Mouse (Mus musculus) kidney, embryonic 15.5 days (tissue): ENCODE measurements around the gene Prkci. TPM values are rescaled to one million over a fixed set of nuclear protein-coding genes. Genes with fewer than 3 reads are reported as not detected.

Source experiments
- ATAC-seq: fragments of 200-750 bp; cut with Nextera tagmentation; replicated peaks from 2 replicates; pipeline ENCODE4 v1.8.0; 2017; ENCODE audit warnings: moderate TSS enrichment; ENCODE audit not compliant: low FRiP score
- H3K27ac ChIP-seq: fragments of 300-500 bp; sonication (generic); 2 replicates; pipeline ENCODE4 v1.5.1; 2015; ENCODE audit warnings: mild to moderate bottlenecking, inconsistent platforms
- H3K27me3 ChIP-seq: fragments of 300-500 bp; sonication (generic); 2 replicates; pipeline ENCODE4 v1.6.1; 2015; ENCODE audit warnings: inconsistent platforms
- H3K36me3 ChIP-seq: fragments of 300-500 bp; sonication (generic); 2 replicates; pipeline ENCODE4 v1.6.1; 2015; ENCODE audit warnings: inconsistent platforms
- H3K4me1 ChIP-seq: fragments of 300-500 bp; sonication (generic); 2 replicates; pipeline ENCODE4 v1.6.1; 2015; ENCODE audit warnings: inconsistent platforms
- H3K4me2 ChIP-seq: fragments of 300-500 bp; sonication (generic); 2 replicates; pipeline ENCODE4 v1.6.1; 2015; ENCODE audit warnings: moderate library complexity, mild to moderate bottlenecking, inconsistent platforms
- H3K4me3 ChIP-seq: fragments of 300-500 bp; sonication (generic); replicated peaks from 2 replicates; pipeline ENCODE4 v1.5.1; 2015; ENCODE audit warnings: mild to moderate bottlenecking, inconsistent platforms
- H3K9ac ChIP-seq: fragments of 300-500 bp; sonication (generic); 2 replicates; pipeline ENCODE4 v1.6.1; 2015; ENCODE audit warnings: mild to moderate bottlenecking, inconsistent platforms
- H3K9me3 ChIP-seq: fragments of 300-500 bp; sonication (generic); replicated peaks from 2 replicates; pipeline ENCODE4 v1.6.1; 2016; ENCODE audit warnings: inconsistent platforms
- WGBS: fragments of 180-500 bp; shearing (Covaris S2); methylation state at CpG from one replicate; pipeline ENCODE4 v1.1.7; 2015; ENCODE audit warnings: mixed read lengths; 5-methylcytosine and 5-hydroxymethylcytosine counted together
- polyA plus RNA-seq: library from polyadenylated mRNA; unstranded; fragments of >200 nt; fragmentation: Nextera tagmentation; extraction: Ambion mirVana; gene quantifications from 2 replicates; pipeline ENCODE4 v1.2.1, GENCODE M21; 2015

Prkci gene
- polyA plus RNA-seq, 1 experiment from 2014 or later = 40.5 TPM

- peak; percentile 38 for ATAC-seq
- 50% methylated on average over 9 of the region's 9 CpGs for WGBS
- Histone ChIP-seq H3K27me3 (no peaks in the 10 kb centered on the region), H3K27ac (no peak overlapping the region), H3K4me1 (no peaks in the 10 kb centered on the region; the same call in 1 of the 2 replicates), H3K36me3 (no peaks in the 10 kb centered on the region), H3K9ac (no peak overlapping the region), H3K4me3 (no peak overlapping the region), H3K4me2 (no peak overlapping the region), H3K9me3 (no peaks in the 10 kb centered on the region)
These were observed 20.3 kb upstream of the Prkci start for GRCm38 (mm10) chr3:30975102-30975754.

- Histone ChIP-seq H3K27me3 (no peaks in the 10 kb centered on the region), H3K4me3 (no peak overlapping the region), H3K9ac (no peak overlapping the region), H3K4me1 (no peaks in the 10 kb centered on the region; the same call in 1 of the 2 replicates), H3K36me3 (no peaks in the 10 kb centered on the region), H3K4me2 (no peak overlapping the region), H3K27ac (0 out of 2 replicates have a peak overlapping the region, but pooled peaks have one; percentile 19), H3K9me3 (no peaks in the 10 kb centered on the region)
- 37% methylated on average over 1 of the region's 1 CpGs for WGBS
- no peak for ATAC-seq
These were observed 18.4 kb upstream of the Prkci start for GRCm38 (mm10) chr3:30976991-30977603.

- Histone ChIP-seq H3K9me3 (no peaks in the 10 kb centered on the region), H3K4me2 (no peak overlapping the region), H3K9ac (no peak overlapping the region), H3K27me3 (no peaks in the 10 kb centered on the region), H3K36me3 (no peaks in the 10 kb centered on the region), H3K27ac (no peak overlapping the region), H3K4me1 (peaks cover 8% of the 10 kb centered on the region), H3K4me3 (no peak overlapping the region)
- ATAC-seq = peak; percentile 54; the same call in 1 of the 2 replicates
- 55% methylated on average over 5 of the region's 5 CpGs for WGBS
These were observed 13.7 kb upstream of the Prkci start for GRCm38 (mm10) chr3:30981616-30982380.

GRCm38 (mm10) chr3:30982924-30983536, 12.5 kb upstream of the Prkci start:
- Histone ChIP-seq H3K36me3 (no peaks in the 10 kb centered on the region), H3K4me3 (no peak overlapping the region), H3K27me3 (no peaks in the 10 kb centered on the region), H3K9me3 (no peaks in the 10 kb centered on the region), H3K4me2 (0 out of 2 replicates have a peak overlapping the region, but pooled peaks have one; percentile 1), H3K27ac (no peak overlapping the region), H3K9ac (no peak overlapping the region), H3K4me1 (peaks cover 8% of the 10 kb centered on the region)
- ATAC-seq = peak; percentile 46; the same call in 1 of the 2 replicates
- 28% methylated on average over 8 of the region's 8 CpGs for WGBS

- no peak overlapping the region for H3K4me3 ChIP-seq
- WGBS = 90% methylated on average over 9 of the region's 9 CpGs
- ATAC-seq = no peak
These were observed 7.9 kb upstream of the Prkci start for GRCm38 (mm10) chr3:30987396-30988318.

GRCm38 (mm10) chr3:30992161-30992560, 3.4 kb upstream of the Prkci start:
- Histone ChIP-seq H3K9ac (no peak overlapping the region), H3K9me3 (no peaks in the 10 kb centered on the region), H3K4me1 (peaks cover 13% of the 10 kb centered on the region), H3K27me3 (no peaks in the 10 kb centered on the region), H3K27ac (no peak overlapping the region), H3K36me3 (no peaks in the 10 kb centered on the region), H3K4me2 (no peak overlapping the region), H3K4me3 (no peak overlapping the region)
- ATAC-seq = no peak
- WGBS = 79% methylated on average over 7 of the region's 7 CpGs

More at GRCm38 (mm10) chr3:30987396-30988318, 7.9 kb upstream of the Prkci start:
- H3K4me2 ChIP-seq = no peak overlapping the region
- peaks cover 7% of the 10 kb centered on the region for H3K4me1 ChIP-seq
- H3K36me3 ChIP-seq = no peaks in the 10 kb centered on the region
- H3K9ac ChIP-seq = no peak overlapping the region
- no peak overlapping the region for H3K27ac ChIP-seq
- H3K27me3 ChIP-seq = no peaks in the 10 kb centered on the region
- no peaks in the 10 kb centered on the region for H3K9me3 ChIP-seq

- H3K4me2 ChIP-seq = no peak overlapping the region
- no peaks in the 10 kb centered on the region for H3K9me3 ChIP-seq
- ATAC-seq = no peak
- no peaks in the 10 kb centered on the region for H3K27me3 ChIP-seq
- no peaks in the 10 kb centered on the region for H3K36me3 ChIP-seq
- no peak overlapping the region for H3K27ac ChIP-seq
- no peak overlapping the region for H3K9ac ChIP-seq
- no peak overlapping the region for H3K4me3 ChIP-seq
- peaks cover 20% of the 10 kb centered on the region for H3K4me1 ChIP-seq
These were observed 2.4 kb upstream of the Prkci start for GRCm38 (mm10) chr3:30993066-30993573.

- no peaks in the 10 kb centered on the region for H3K36me3 ChIP-seq
- 17% methylated on average over 6 of the region's 6 CpGs for WGBS
- H3K4me1 ChIP-seq = peaks cover 33% of the 10 kb centered on the region
- peak overlapping the region; percentile 94 for H3K4me3 ChIP-seq
- peak overlapping the region; percentile 88 for H3K9ac ChIP-seq
- H3K9me3 ChIP-seq = no peaks in the 10 kb centered on the region
- ATAC-seq = no peak
- H3K4me2 ChIP-seq = peak overlapping the region; percentile 69
- H3K27ac ChIP-seq = peak overlapping the region; percentile 38; the same call in 1 of the 2 replicates
- no peaks in the 10 kb centered on the region for H3K27me3 ChIP-seq
These were observed 688 bp upstream of the Prkci start for GRCm38 (mm10) chr3:30994859-30995258.

- H3K4me1 ChIP-seq = peaks cover 40% of the 10 kb centered on the region
- peak overlapping the region; percentile 94 for H3K4me3 ChIP-seq
- H3K27ac ChIP-seq = peak overlapping the region; percentile 88
- no peaks in the 10 kb centered on the region for H3K27me3 ChIP-seq
- no peak; the same call in 1 of the 2 replicates for ATAC-seq
- H3K9me3 ChIP-seq = no peaks in the 10 kb centered on the region
- WGBS = under 1% methylated on average over 49 of the region's 49 CpGs
- no peaks in the 10 kb centered on the region for H3K36me3 ChIP-seq
- peak overlapping the region; percentile 69 for H3K4me2 ChIP-seq
- H3K9ac ChIP-seq = peak overlapping the region; percentile 88
These were observed 546 bp downstream of the Prkci start for GRCm38 (mm10) chr3:30995899-30996687.

- Histone ChIP-seq H3K36me3 (no peaks in the 10 kb centered on the region), H3K4me1 (peaks cover 46% of the 10 kb centered on the region), H3K27ac (peak overlapping the region; percentile 88; the same call in 1 of the 2 replicates), H3K4me2 (peak overlapping the region; percentile 69), H3K9ac (peak overlapping the region; percentile 88), H3K4me3 (peak overlapping the region; percentile 94), H3K27me3 (no peaks in the 10 kb centered on the region), H3K9me3 (no peaks in the 10 kb centered on the region)
- ATAC-seq = no peak
- whole genome bisulfite sequencing = 2% methylated on average over 4 of the region's 4 CpGs
These were observed 1.1 kb downstream of the Prkci start for GRCm38 (mm10) chr3:30996688-30997014.
